Mouse (Mus musculus): Measurements from ENCODE around the gene Arntl. TPM values are rescaled to one million over a fixed set of nuclear protein-coding genes. Genes with fewer than 3 reads are reported as not detected.
A peak's percentile ranks its signal among the peaks of the same experiment; 100 is the strongest.

The Arntl gene
- polyA plus RNA-seq, 2 experiments = 5.6 to 6.8 TPM

GRCm38 (mm10) chr7:113297813-113298212, 90.5 kb downstream of the Arntl start:
- Histone ChIP-seq H3K36me3 (ENCODE audit: control insufficient read depth, insufficient read depth, low read length) (peaks cover 3% of the 10 kb centered on the region; the same call in 1 of the 2 replicates), H3K4me1 (ENCODE audit: control insufficient read depth, insufficient read depth, low read length) (0 out of 2 replicates have a peak, but pooled peaks cover 4% of the 10 kb centered on the region), H3K4me2 (replicated peaks; ENCODE audit: low read depth, low read length, severe bottlenecking) (no peak overlapping the region), H3K27ac (replicated peaks; ENCODE audit: low read depth, low read length) (no peak overlapping the region), H3K27me3 (ENCODE audit: control insufficient read depth, insufficient read depth, low read length) (no peaks in the 10 kb centered on the region), H3K9me3 (ENCODE audit: control insufficient read depth, low read length) (no peaks in the 10 kb centered on the region), H3K4me3 (replicated peaks; ENCODE audit: low read length) (no peak overlapping the region), H3K9ac (ENCODE audit: low read depth, low read length, severe bottlenecking) (no peak overlapping the region)
- WGBS = 91% methylated on average over 4 of the region's 4 CpGs
- no peak for TF ChIP-seq POLR2A (IDR thresholded peaks at IDR 0.05; ENCODE audit: borderline replicate concordance, extremely low read depth, insufficient read depth, insufficient read length)
- no peak for ATAC-seq (ENCODE audit: low FRiP score, low read depth)
- no peak for DNase-seq (ENCODE audit: low spot score)

GRCm38 (mm10) chr7:113310136-113310535, 102.9 kb downstream of the Arntl start:
- WGBS = 78% methylated on average over 3 of the region's 3 CpGs
- no peak overlapping the region for H3K9ac ChIP-seq (ENCODE audit: low read depth, low read length, severe bottlenecking)
- no peaks in the 10 kb centered on the region for H3K27me3 ChIP-seq (ENCODE audit: control insufficient read depth, insufficient read depth, low read length)
- DNase-seq (ENCODE audit: low spot score) = no peak
- no peak for TF ChIP-seq POLR2A (IDR thresholded peaks at IDR 0.05; ENCODE audit: borderline replicate concordance, extremely low read depth, insufficient read depth, insufficient read length)
- no peaks in the 10 kb centered on the region for H3K36me3 ChIP-seq (ENCODE audit: control insufficient read depth, insufficient read depth, low read length)
- no peak overlapping the region for H3K4me2 ChIP-seq (replicated peaks; ENCODE audit: low read depth, low read length, severe bottlenecking)
- ATAC-seq (ENCODE audit: low FRiP score, low read depth) = no peak
- no peaks in the 10 kb centered on the region for H3K9me3 ChIP-seq (ENCODE audit: control insufficient read depth, low read length)
- no peaks in the 10 kb centered on the region; the same call in 1 of the 2 replicates for H3K4me1 ChIP-seq (ENCODE audit: control insufficient read depth, insufficient read depth, low read length)
- H3K4me3 ChIP-seq (replicated peaks; ENCODE audit: low read length) = no peak overlapping the region
- H3K27ac ChIP-seq (replicated peaks; ENCODE audit: low read depth, low read length) = no peak overlapping the region

GRCm38 (mm10) chr7:113311784-113312183, 104.5 kb downstream of the Arntl start:
- Histone ChIP-seq H3K27ac (replicated peaks; ENCODE audit: low read depth, low read length) (no peak overlapping the region), H3K4me2 (replicated peaks; ENCODE audit: low read depth, low read length, severe bottlenecking) (no peak overlapping the region), H3K9ac (ENCODE audit: low read depth, low read length, severe bottlenecking) (no peak overlapping the region), H3K4me3 (replicated peaks; ENCODE audit: low read length) (no peak overlapping the region), H3K27me3 (ENCODE audit: control insufficient read depth, insufficient read depth, low read length) (no peaks in the 10 kb centered on the region), H3K9me3 (ENCODE audit: control insufficient read depth, low read length) (no peaks in the 10 kb centered on the region), H3K4me1 (ENCODE audit: control insufficient read depth, insufficient read depth, low read length) (no peaks in the 10 kb centered on the region; the same call in 1 of the 2 replicates), H3K36me3 (ENCODE audit: control insufficient read depth, insufficient read depth, low read length) (peaks cover 8% of the 10 kb centered on the region; the same call in 1 of the 2 replicates)
- no peak for TF ChIP-seq POLR2A (IDR thresholded peaks at IDR 0.05; ENCODE audit: borderline replicate concordance, extremely low read depth, insufficient read depth, insufficient read length)
- WGBS = 9% methylated on average over 2 of the region's 2 CpGs
- DNase-seq (ENCODE audit: low spot score) (peak; percentile 79), ATAC-seq (ENCODE audit: low FRiP score, low read depth) (0 out of 2 replicates have a peak, but pooled peaks have one; percentile 42)

- Histone ChIP-seq H3K4me1 (ENCODE audit: control insufficient read depth, insufficient read depth, low read length) (no peaks in the 10 kb centered on the region), H3K27me3 (ENCODE audit: control insufficient read depth, insufficient read depth, low read length) (no peaks in the 10 kb centered on the region), H3K27ac (replicated peaks; ENCODE audit: low read depth, low read length) (no peak overlapping the region), H3K9me3 (ENCODE audit: control insufficient read depth, low read length) (no peaks in the 10 kb centered on the region), H3K9ac (ENCODE audit: low read depth, low read length, severe bottlenecking) (no peak overlapping the region), H3K36me3 (ENCODE audit: control insufficient read depth, insufficient read depth, low read length) (peaks cover 12% of the 10 kb centered on the region), H3K4me3 (replicated peaks; ENCODE audit: low read length) (no peak overlapping the region), H3K4me2 (replicated peaks; ENCODE audit: low read depth, low read length, severe bottlenecking) (no peak overlapping the region)
- no peak for DNase-seq (ENCODE audit: low spot score)
- TF ChIP-seq POLR2A (IDR thresholded peaks at IDR 0.05; ENCODE audit: borderline replicate concordance, extremely low read depth, insufficient read depth, insufficient read length) = no peak
- ATAC-seq (ENCODE audit: low FRiP score, low read depth) = no peak
- 69% methylated on average over 1 of the region's 1 CpGs for WGBS
Measured at GRCm38 (mm10) chr7:113320128-113320527, 112.9 kb downstream of the Arntl start.

GRCm38 (mm10) chr7:113334036-113334435, 126.8 kb downstream of the Arntl start:
- no peak overlapping the region for H3K27ac ChIP-seq (replicated peaks; ENCODE audit: low read depth, low read length)
- no peak for DNase-seq (ENCODE audit: low spot score)
- no peaks in the 10 kb centered on the region for H3K27me3 ChIP-seq (ENCODE audit: control insufficient read depth, insufficient read depth, low read length)
- no peak overlapping the region for H3K4me2 ChIP-seq (replicated peaks; ENCODE audit: low read depth, low read length, severe bottlenecking)
- no peaks in the 10 kb centered on the region for H3K9me3 ChIP-seq (ENCODE audit: control insufficient read depth, low read length)
- no peak for TF ChIP-seq POLR2A (IDR thresholded peaks at IDR 0.05; ENCODE audit: borderline replicate concordance, extremely low read depth, insufficient read depth, insufficient read length)
- H3K4me3 ChIP-seq (replicated peaks; ENCODE audit: low read length) = no peak overlapping the region
- H3K36me3 ChIP-seq (ENCODE audit: control insufficient read depth, insufficient read depth, low read length) = no peaks in the 10 kb centered on the region; the same call in 1 of the 2 replicates
- no peak overlapping the region for H3K9ac ChIP-seq (ENCODE audit: low read depth, low read length, severe bottlenecking)
- ATAC-seq (ENCODE audit: low FRiP score, low read depth) = no peak
- H3K4me1 ChIP-seq (ENCODE audit: control insufficient read depth, insufficient read depth, low read length) = no peaks in the 10 kb centered on the region

- Histone ChIP-seq H3K4me1 (ENCODE audit: control insufficient read depth, insufficient read depth, low read length) (no peaks in the 10 kb centered on the region), H3K4me2 (replicated peaks; ENCODE audit: low read depth, low read length, severe bottlenecking) (no peak overlapping the region), H3K4me3 (replicated peaks; ENCODE audit: low read length) (no peak overlapping the region), H3K27me3 (ENCODE audit: control insufficient read depth, insufficient read depth, low read length) (no peaks in the 10 kb centered on the region), H3K36me3 (ENCODE audit: control insufficient read depth, insufficient read depth, low read length) (no peaks in the 10 kb centered on the region; the same call in 1 of the 2 replicates), H3K27ac (replicated peaks; ENCODE audit: low read depth, low read length) (no peak overlapping the region), H3K9ac (ENCODE audit: low read depth, low read length, severe bottlenecking) (no peak overlapping the region), H3K9me3 (ENCODE audit: control insufficient read depth, low read length) (no peaks in the 10 kb centered on the region)
- ATAC-seq (ENCODE audit: low FRiP score, low read depth) = no peak
- WGBS = 85% methylated on average over 8 of the region's 8 CpGs
- no peak for DNase-seq (ENCODE audit: low spot score)
- TF ChIP-seq POLR2A (IDR thresholded peaks at IDR 0.05; ENCODE audit: borderline replicate concordance, extremely low read depth, insufficient read depth, insufficient read length) = no peak
Measured at GRCm38 (mm10) chr7:113335250-113335649, 128.0 kb downstream of the Arntl start.
